Comparison of ENCODE assay signal across 9 mouse cellular contexts in the genomic region with DNA sequence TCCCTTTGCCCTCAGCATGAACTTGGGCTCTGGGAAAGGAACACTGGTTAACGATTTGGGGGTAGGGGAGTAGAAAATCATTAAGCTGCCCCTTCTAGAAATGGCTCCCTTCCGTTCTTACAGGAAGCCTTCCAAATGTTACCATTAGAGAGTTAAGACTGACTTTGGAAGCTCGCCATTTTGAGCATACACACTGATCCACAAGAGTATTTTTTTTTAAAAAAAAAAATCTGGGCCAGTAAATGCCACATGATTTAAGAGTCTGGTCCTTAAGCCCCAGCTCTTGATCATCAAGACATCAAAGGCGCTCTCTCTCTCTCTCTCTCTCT.
A peak's percentile ranks its signal among the peaks of the same experiment; 100 is the strongest.
DNase-seq lines count a peak whose midpoint lies in the region; ATAC-seq and TF ChIP-seq lines count a peak whose summit lies in the region.
"Had no signal": no experiment of that assay in that cellular context is flagged by ENCODE, and none has a peak within 500 bp of the region (broad histone marks: within the 10 kb centered on the region; RNA-seq: fewer than 3 reads in every experiment).

No protein-coding gene starts in this region.

- H3K4me3 ChIP-seq in hindbrain, embryonic 13.5 days, result no peak overlapping the region
- H3K4me3 ChIP-seq in hindbrain, postnatal 0 days (ENCODE audit: low read length), result no peak overlapping the region
- no peak overlapping the region for H3K4me3 ChIP-seq in embryonic facial prominence, embryonic 10.5 days
- H3K4me3 ChIP-seq in limb, embryonic 14.5 days (replicated peaks; ENCODE audit: low read length), result no peak overlapping the region
- no peak overlapping the region for H3K4me3 ChIP-seq in layer of hippocampus, adult 2 months

- no peak overlapping the region for H3K4me2 ChIP-seq in hindbrain, embryonic 13.5 days
- H3K4me2 ChIP-seq in hindbrain, postnatal 0 days (ENCODE audit: low read depth, low read length), result no peak overlapping the region
- no peak overlapping the region; the same call in 1 of the 2 replicates for H3K4me2 ChIP-seq in limb, embryonic 14.5 days (replicated peaks; ENCODE audit: low read depth, low read length, severe bottlenecking)
- H3K4me2 ChIP-seq: hindbrain, embryonic 14.5 days had no signal

- WGBS in hindbrain, embryonic 13.5 days, result 58% methylated on average over 4 of the region's 4 CpGs
- WGBS in hindbrain, postnatal 0 days, result 61% methylated on average over 4 of the region's 4 CpGs
- WGBS in embryonic facial prominence, embryonic 10.5 days, result 40% methylated on average over 4 of the region's 4 CpGs
- WGBS in limb, embryonic 14.5 days, result 17% methylated on average over 4 of the region's 4 CpGs

- H3K36me3 ChIP-seq in hindbrain, embryonic 13.5 days, result no peaks in the 10 kb centered on the region
- no peaks in the 10 kb centered on the region for H3K36me3 ChIP-seq in hindbrain, postnatal 0 days (ENCODE audit: insufficient read depth, low read length)
- H3K36me3 ChIP-seq in embryonic facial prominence, embryonic 10.5 days (replicated peaks), result no peaks in the 10 kb centered on the region
- no peaks in the 10 kb centered on the region for H3K36me3 ChIP-seq in limb, embryonic 14.5 days (ENCODE audit: control insufficient read depth, insufficient read depth, low read length)

- TF ChIP-seq POLR2A in limb, embryonic 14.5 days (IDR thresholded peaks at IDR 0.05; ENCODE audit: borderline replicate concordance, extremely low read depth, insufficient read depth, insufficient read length), result no peak

- DNase-seq in hindbrain, postnatal 0 days (ENCODE audit: low spot score), result no peak
- DNase-seq in brain, adult 2 months (ENCODE audit: low read depth, low spot score), result peak; percentile 27
- DNase-seq in embryonic facial prominence, embryonic 10.5 days (ENCODE audit: low spot score), result no peak
- DNase-seq in limb, embryonic 14.5 days (ENCODE audit: low spot score), result peak; percentile 66
- DNase-seq in cerebellum, adult 9-10 months, result no peak
- DNase-seq in layer of hippocampus, adult 2 months (ENCODE audit: low spot score in 2 of 2), result no peak
- DNase-seq: adrenal gland, adult 8-10 months had no signal

- no peak overlapping the region for H3K9ac ChIP-seq in hindbrain, embryonic 13.5 days
- no peak overlapping the region for H3K9ac ChIP-seq in hindbrain, postnatal 0 days (replicated peaks; ENCODE audit: low read length)
- H3K9ac ChIP-seq in limb, embryonic 14.5 days (ENCODE audit: low read depth, low read length, severe bottlenecking), result no peak overlapping the region
- H3K9ac ChIP-seq: hindbrain, embryonic 14.5 days had no signal

- TF ChIP-seq CTCF in hindbrain, postnatal 0 days (IDR thresholded peaks at IDR 0.05; ENCODE audit: low read depth), result no peak
- TF ChIP-seq CTCF in layer of hippocampus, adult 2 months (conservative IDR thresholded peaks at IDR 0.05), result no peak

- peaks cover 26% of the 10 kb centered on the region for H3K4me1 ChIP-seq in hindbrain, embryonic 13.5 days (replicated peaks)
- H3K4me1 ChIP-seq in hindbrain, postnatal 0 days (ENCODE audit: insufficient read depth, low read length), result peaks cover 15% of the 10 kb centered on the region
- H3K4me1 ChIP-seq in embryonic facial prominence, embryonic 10.5 days, result peaks cover 59% of the 10 kb centered on the region
- peaks cover 36% of the 10 kb centered on the region for H3K4me1 ChIP-seq in limb, embryonic 14.5 days (ENCODE audit: control insufficient read depth, insufficient read depth, low read length)

- no peak for ATAC-seq in hindbrain, embryonic 13.5 days (ENCODE audit: low FRiP score)
- no peak for ATAC-seq in hindbrain, postnatal 0 days
- no peak; the same call in 1 of the 2 replicates for ATAC-seq in limb, embryonic 14.5 days (ENCODE audit: low FRiP score, low read depth)

- 0 out of 2 replicates have a peak overlapping the region, but pooled peaks have one; percentile 24 for H3K27ac ChIP-seq in hindbrain, embryonic 13.5 days
- H3K27ac ChIP-seq in hindbrain, postnatal 0 days, result no peak overlapping the region
- H3K27ac ChIP-seq in embryonic facial prominence, embryonic 10.5 days (replicated peaks), result peak overlapping the region; percentile 60
- H3K27ac ChIP-seq in limb, embryonic 14.5 days (replicated peaks; ENCODE audit: low read depth, low read length), result peak overlapping the region; percentile 74; the same call in 1 of the 2 replicates
- no peak overlapping the region for H3K27ac ChIP-seq in layer of hippocampus, adult 2 months
- H3K27ac ChIP-seq: hindbrain, embryonic 14.5 days had no signal

- no peaks in the 10 kb centered on the region for H3K9me3 ChIP-seq in hindbrain, embryonic 13.5 days
- H3K9me3 ChIP-seq in hindbrain, postnatal 0 days (ENCODE audit: low read length), result no peaks in the 10 kb centered on the region
- no peaks in the 10 kb centered on the region for H3K9me3 ChIP-seq in embryonic facial prominence, embryonic 10.5 days
- H3K9me3 ChIP-seq in limb, embryonic 14.5 days (ENCODE audit: control insufficient read depth, low read length), result no peaks in the 10 kb centered on the region

- no peaks in the 10 kb centered on the region for H3K27me3 ChIP-seq in hindbrain, embryonic 13.5 days
- H3K27me3 ChIP-seq in hindbrain, postnatal 0 days (ENCODE audit: insufficient read depth, low read length), result no peaks in the 10 kb centered on the region
- peaks cover 10% of the 10 kb centered on the region; the same call in 1 of the 2 replicates for H3K27me3 ChIP-seq in embryonic facial prominence, embryonic 10.5 days (replicated peaks; ENCODE audit: low read depth, poor library complexity, severe bottlenecking)
- H3K27me3 ChIP-seq in limb, embryonic 14.5 days (ENCODE audit: control insufficient read depth, insufficient read depth, low read length), result no peaks in the 10 kb centered on the region

Comparison
In these comparisons a context has a peak if more than half of its experiments do, and no peak if none do; other contexts are left out.
1. H3K27ac ChIP-seq: peak in hindbrain, embryonic 13.5 days (single experiment), embryonic facial prominence, embryonic 10.5 days (single experiment) and limb, embryonic 14.5 days (single experiment); none in hindbrain, postnatal 0 days (single experiment) and layer of hippocampus, adult 2 months (single experiment).
2. DNase-seq: peak in brain, adult 2 months (single experiment) and limb, embryonic 14.5 days (single experiment); none in hindbrain, postnatal 0 days (single experiment), embryonic facial prominence, embryonic 10.5 days (single experiment), cerebellum, adult 9-10 months (single experiment) and layer of hippocampus, adult 2 months (0 of 2).